In genomic region chr6:34310023-34310595, GRCm38 (mm10) we compare ENCODE assay signal across 26 mouse cellular contexts. TPM values are rescaled to one million over a fixed set of nuclear protein-coding genes. Genes with fewer than 3 reads are reported as not detected.
DNase-seq lines count a peak whose midpoint lies in the region; TF ChIP-seq lines count a peak whose summit lies in the region.
"Had no signal": no experiment of that assay in that cellular context is flagged by ENCODE, and none has a peak within 500 bp of the region (broad histone marks: within the 10 kb centered on the region; RNA-seq: fewer than 3 reads in every experiment).

No protein-coding gene starts in this region.

- peak overlapping the region; percentile 71 for H3K27ac ChIP-seq in testis, adult 2 months (ENCODE audit: control insufficient read depth, insufficient read depth, low read depth, low read length)
- H3K27ac ChIP-seq in hindbrain, embryonic 10.5 days = no peak overlapping the region
- H3K27ac ChIP-seq: embryonic facial prominence, embryonic 10.5 days; embryonic facial prominence, embryonic 13.5 days; forebrain, embryonic 12.5 days; forebrain, embryonic 15.5 days; hindbrain, embryonic 14.5 days; hindbrain, postnatal 0 days had no signal

- intact Hi-C loops in heart, postnatal 14 days (cut with DNase I) = no loop called here
- intact Hi-C loops in left cerebral cortex, postnatal 36 days (cut with DNase I) = no loop called here

- H3K27me3 ChIP-seq in testis, adult 2 months (ENCODE audit: control insufficient read depth, insufficient read depth, low read length) = no peaks in the 10 kb centered on the region
- H3K27me3 ChIP-seq in hindbrain, embryonic 10.5 days (ENCODE audit: insufficient read depth, poor library complexity, severe bottlenecking) = no peaks in the 10 kb centered on the region
- H3K27me3 ChIP-seq: embryonic facial prominence, embryonic 13.5 days; forebrain, embryonic 12.5 days; forebrain, embryonic 15.5 days had no signal

- no peaks in the 10 kb centered on the region for H3K9me3 ChIP-seq in hindbrain, embryonic 10.5 days
- H3K9me3 ChIP-seq: embryonic facial prominence, embryonic 10.5 days; embryonic facial prominence, embryonic 13.5 days; forebrain, embryonic 12.5 days; forebrain, embryonic 15.5 days had no signal

- no peak for TF ChIP-seq CTCF in testis, adult 2 months (IDR thresholded peaks at IDR 0.05; ENCODE audit: control insufficient read depth, insufficient read depth, insufficient replicate concordance, low read depth, low read length)

- TF ChIP-seq POLR2A in testis, adult 2 months (IDR thresholded peaks at IDR 0.05; ENCODE audit: control insufficient read depth, low read depth, low read length) = 0 out of 2 replicates have a peak, but pooled peaks have one; percentile 17

- H3K4me3 ChIP-seq in testis, adult 2 months (ENCODE audit: control insufficient read depth, low read depth, low read length) = no peak overlapping the region
- H3K4me3 ChIP-seq in hindbrain, embryonic 10.5 days = no peak overlapping the region
- H3K4me3 ChIP-seq: embryonic facial prominence, embryonic 10.5 days; embryonic facial prominence, embryonic 13.5 days; erythroblast, embryonic 14.5 days; forebrain, embryonic 12.5 days; forebrain, embryonic 15.5 days had no signal

- peak; percentile 87 for DNase-seq in heart, adult 11 months
- DNase-seq in heart, postnatal 14 days = no peak
- no peak for DNase-seq in testis, postnatal 10 days (ENCODE audit: low spot score)
- peak; percentile 48 for DNase-seq in adrenal gland, postnatal 14 days
- peak; percentile 72 for DNase-seq in testis, postnatal 14 days (ENCODE audit: low spot score)
- DNase-seq in left cerebral cortex, postnatal 36 days (ENCODE audit: low spot score in 2 of 2) = no peak
- no peak for DNase-seq in hindbrain, embryonic 10.5 days (ENCODE audit: low spot score)
- DNase-seq: cerebellum, adult 11 months; cerebellum, adult 2 months; cerebellum, postnatal 10 days; cerebellum, postnatal 36 days; embryo, embryonic 11 days; gastrocnemius, postnatal 10 days; gastrocnemius, postnatal 36 days; heart, postnatal 36 days had no signal

- H3K36me3 ChIP-seq in testis, adult 2 months (ENCODE audit: control insufficient read depth, insufficient read depth, low read length) = no peaks in the 10 kb centered on the region; the same call in none of the 2 replicates
- H3K36me3 ChIP-seq in hindbrain, embryonic 10.5 days = peaks cover 95% of the 10 kb centered on the region

- WGBS in hindbrain, embryonic 10.5 days = 94% methylated on average over 11 of the region's 11 CpGs

- peaks cover 3% of the 10 kb centered on the region; the same call in 1 of the 2 replicates for H3K4me1 ChIP-seq in testis, adult 2 months (ENCODE audit: control insufficient read depth, insufficient read depth, low read length)
- H3K4me1 ChIP-seq in hindbrain, embryonic 10.5 days (replicated peaks) = peaks cover 20% of the 10 kb centered on the region
- H3K4me1 ChIP-seq: forebrain, embryonic 15.5 days had no signal

RNA-seq across cellular contexts. Expression of gene Akr1b3, which starts 7.2 kb away (rescaled TPM):
- total RNA-seq in heart, postnatal 14 days (2021) = 100 to 1,000 TPM; 221 to 256 TPM
- polyA plus RNA-seq in testis, adult 2 months (2012; rRNA removed) = 233 and 258 TPM in 2 replicates
- 151 and 180 TPM in 2 replicates for total RNA-seq in adrenal gland, postnatal 14 days (2021)
- 10 to 100 TPM; 42.6 to 47.6 TPM for total RNA-seq in left cerebral cortex, postnatal 36 days (2021)
- 287 and 330 TPM in 2 replicates for polyA plus RNA-seq in hindbrain, embryonic 10.5 days (2016; fragmentation: Nextera tagmentation; extraction: Ambion mirVana)

RNA-seq across cellular contexts. Expression of gene Akr1b8, which starts 43.8 kb away (rescaled TPM):
- total RNA-seq in heart, postnatal 14 days (2021) = 1 to 10 TPM; 4.2 to 4.4 TPM
- polyA plus RNA-seq in testis, adult 2 months (2012; rRNA removed) = 26.1 and 29.6 TPM in 2 replicates
- total RNA-seq in adrenal gland, postnatal 14 days (2021) = 153 and 188 TPM in 2 replicates
- under 1 TPM; 0.68 to 0.69 TPM for total RNA-seq in left cerebral cortex, postnatal 36 days (2021)
- polyA plus RNA-seq in hindbrain, embryonic 10.5 days (2016; fragmentation: Nextera tagmentation; extraction: Ambion mirVana) = 27.2 and 29.1 TPM in 2 replicates
- total RNA-seq: granulocyte monocyte progenitor cell, adult 5-6 weeks; MEL had no signal
- polyA plus RNA-seq: CD4-positive, CD25-positive, alpha-beta regulatory T cell, adult 4 months; erythroblast, embryonic 14.5 days had no signal

Comparison
In these comparisons a context has a peak if more than half of its experiments do, and no peak if none do; other contexts are left out.
1. DNase-seq: peak in heart, adult 11 months (single experiment), adrenal gland, postnatal 14 days (single experiment) and testis, postnatal 14 days (single experiment); none in heart, postnatal 14 days (0 of 2), testis, postnatal 10 days (single experiment), left cerebral cortex, postnatal 36 days (0 of 2) and hindbrain, embryonic 10.5 days (single experiment).
2. RNA of gene Akr1b8, which starts 43.8 kb away (total RNA-seq): 153 to 188 TPM in adrenal gland, postnatal 14 days; 4.2 to 4.4 TPM in heart, postnatal 14 days and 0.68 to 0.69 TPM in left cerebral cortex, postnatal 36 days; every median in the first group is over 10 times any median in the second.